Mouse (Mus musculus) WW6 (cell line): ENCODE data around the gene Olfr25.

Experiments used
- DNase-seq: peaks from one replicate; pipeline ENCODE4 v3.0.0-alpha.2; 2013; ENCODE audit warnings: low read depth, low spot score

The Olfr25 gene

GRCm38 (mm10) chr9:38328760-38329159 is at the start of gene Olfr25:
Gene Olfr25 (plus strand): TSS chr9:38329060.
- DNase-seq = no peak

GRCm38 (mm10) chr9:38290807-38291206 is 38.1 kb upstream of the Olfr25 start, which contains the start of gene Olfr896-ps1:
Gene Olfr896-ps1 (plus strand): TSS chr9:38291107.
- DNase-seq = no peak

- DNase-seq = no peak
Observed at GRCm38 (mm10) chr9:38348111-38348510, 19.3 kb downstream of the Olfr25 start, which contains the start of gene Olfr898. Gene Olfr898 (plus strand): TSS chr9:38348411.

GRCm38 (mm10) chr9:38366596-38366995 is 37.7 kb downstream of the Olfr25 start, which contains the start of gene Olfr250:
Gene Olfr250 (plus strand): TSS chr9:38366896.
- DNase-seq = no peak

GRCm38 (mm10) chr9:38376786-38377185 is 47.9 kb downstream of the Olfr25 start, which contains the start of gene Olfr251:
Gene Olfr251 (plus strand): TSS chr9:38377086.
- no peak for DNase-seq
